Mouse (Mus musculus) forebrain, postnatal 0 days (tissue): ENCODE measurements around the gene Peg3. TPM values are rescaled to one million over a fixed set of nuclear protein-coding genes. Genes with fewer than 3 reads are reported as not detected.

Experiments
- ATAC-seq: fragments of 200-750 bp; cut with Nextera tagmentation; 2 replicates; pipeline ENCODE4 v1.8.0; 2017; ENCODE audit warnings: mild to moderate bottlenecking, moderate library complexity
- DNase-seq: peaks from one replicate; pipeline ENCODE4 v3.0.0-alpha.2; 2015
- H3K27ac ChIP-seq: fragments of 300-500 bp; sonication (generic); 2 replicates; pipeline ENCODE4 v1.5.1; 2014; ENCODE audit warnings: low read depth, mild to moderate bottlenecking, antibody characterized with exemption, low read length, moderate library complexity, mixed read lengths
- H3K27me3 ChIP-seq: fragments of 300-500 bp; sonication (generic); 2 replicates; pipeline ENCODE4 v1.6.1; 2014; ENCODE audit warnings: mild to moderate bottlenecking, low read length, mixed read lengths; ENCODE audit not compliant: insufficient read depth
- H3K36me3 ChIP-seq: fragments of 300-500 bp; sonication (generic); 2 replicates; pipeline ENCODE4 v1.6.1; 2014; ENCODE audit warnings: mild to moderate bottlenecking, moderate library complexity; ENCODE audit not compliant: insufficient read depth
- H3K4me1 ChIP-seq: fragments of 300-500 bp; sonication (generic); 2 replicates; pipeline ENCODE4 v1.6.1; 2014; ENCODE audit warnings: antibody characterized with exemption; ENCODE audit not compliant: insufficient read depth
- H3K4me2 ChIP-seq: fragments of 300-500 bp; sonication (generic); 2 replicates; pipeline ENCODE4 v1.6.1; 2014; ENCODE audit warnings: low read depth, mild to moderate bottlenecking, moderate library complexity
- H3K4me3 ChIP-seq: fragments of 300-500 bp; sonication (generic); 2 replicates; pipeline ENCODE4 v1.5.1; 2014; ENCODE audit warnings: low read depth, low read length, mixed read lengths
- H3K9ac ChIP-seq: fragments of 300-500 bp; sonication (generic); 2 replicates; pipeline ENCODE4 v1.6.1; 2014; ENCODE audit warnings: mild to moderate bottlenecking
- H3K9me3 ChIP-seq: fragments of 300-500 bp; sonication (generic); 2 replicates; pipeline ENCODE4 v1.6.1; 2016; ENCODE audit warnings: low read length
- CTCF ChIP-seq: sonication (generic); IDR thresholded peaks from 2 replicates; pipeline ENCODE4 v1.5.1; 2016; ENCODE audit warnings: antibody characterized with exemption, control low read depth, low read depth
- WGBS: fragments of 180-500 bp; shearing (Covaris S2); extraction: QIAGEN DNeasy Blood & Tissue Kit; methylation state at CpG from one replicate; pipeline ENCODE4 v1.1.7; 2014; 5-methylcytosine and 5-hydroxymethylcytosine counted together
- polyA plus RNA-seq: library from polyadenylated mRNA; unstranded; fragments of >200 nt; fragmentation: Nextera tagmentation; extraction: Ambion mirVana; gene quantifications from 2 replicates; pipeline ENCODE4 v1.2.1, GENCODE M21; 2015
- total RNA-seq: library from RNA; depleted of rRNA; stranded (reverse); fragments of >200 nt; gene quantifications from 2 replicates; pipeline ENCODE4 v1.2.3, GENCODE M21; 2014; rRNA removed

Peg3 gene
- total and polyA plus RNA-seq, 2 experiments from 2014 or later, result 43.7 to 139 TPM

DNA sequence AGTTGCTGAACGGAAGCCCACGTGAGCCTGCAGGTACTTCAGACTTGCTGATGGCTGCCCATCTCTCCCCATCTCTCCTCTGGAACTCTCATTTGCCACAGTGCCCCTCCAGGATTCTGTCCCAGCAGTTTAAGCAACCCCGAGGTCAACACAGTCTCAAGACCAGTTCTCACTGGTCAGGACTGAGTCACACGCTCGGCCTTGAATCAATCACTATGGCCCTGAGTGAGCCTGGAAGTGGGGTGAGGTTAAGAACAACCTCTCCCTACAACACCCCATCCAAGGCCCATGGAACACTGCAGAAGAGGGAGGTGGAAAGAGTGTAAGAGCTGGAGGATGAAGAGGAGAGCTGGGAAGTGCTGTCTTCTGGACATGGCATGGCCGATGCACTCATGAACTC is 44.7 kb downstream of the Peg3 start:
- 94% methylated on average over 6 of the region's 6 CpGs for WGBS
- Histone ChIP-seq H3K9me3 (no peaks in the 10 kb centered on the region), H3K27ac (no peak overlapping the region), H3K27me3 (no peaks in the 10 kb centered on the region), H3K4me1 (no peaks in the 10 kb centered on the region), H3K36me3 (no peaks in the 10 kb centered on the region), H3K4me2 (no peak overlapping the region), H3K4me3 (no peak overlapping the region), H3K9ac (no peak overlapping the region)
- DNase-seq (no peak), ATAC-seq (no peak)
- TF ChIP-seq CTCF, result no peak

DNA sequence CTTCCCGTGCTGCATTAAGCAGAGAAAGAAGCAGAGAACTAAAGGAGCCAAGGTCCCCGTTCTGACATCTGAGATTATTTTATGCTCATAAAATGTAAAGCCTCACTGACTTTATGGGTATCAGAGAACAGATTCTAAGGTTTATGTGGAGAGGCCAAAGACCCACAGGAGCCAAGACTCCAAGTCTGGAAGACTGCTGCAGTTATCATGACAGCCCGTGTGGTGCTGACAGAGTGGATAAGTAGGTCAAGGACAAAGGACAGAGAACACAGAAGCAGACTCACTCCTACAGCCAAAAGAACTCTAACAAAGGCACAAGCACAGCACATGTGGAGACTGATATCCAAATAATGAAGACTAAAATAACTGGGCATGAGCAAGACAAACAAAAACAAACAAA is 63.5 kb downstream of the Peg3 start:
- Histone ChIP-seq H3K9ac (no peak overlapping the region), H3K4me1 (no peaks in the 10 kb centered on the region), H3K27me3 (no peaks in the 10 kb centered on the region), H3K36me3 (no peaks in the 10 kb centered on the region), H3K27ac (no peak overlapping the region), H3K9me3 (no peaks in the 10 kb centered on the region), H3K4me3 (no peak overlapping the region), H3K4me2 (no peak overlapping the region)
- TF ChIP-seq CTCF, result no peak
- DNase-seq (no peak), ATAC-seq (no peak)
- WGBS, result 74% methylated on average over 3 of the region's 3 CpGs

DNA sequence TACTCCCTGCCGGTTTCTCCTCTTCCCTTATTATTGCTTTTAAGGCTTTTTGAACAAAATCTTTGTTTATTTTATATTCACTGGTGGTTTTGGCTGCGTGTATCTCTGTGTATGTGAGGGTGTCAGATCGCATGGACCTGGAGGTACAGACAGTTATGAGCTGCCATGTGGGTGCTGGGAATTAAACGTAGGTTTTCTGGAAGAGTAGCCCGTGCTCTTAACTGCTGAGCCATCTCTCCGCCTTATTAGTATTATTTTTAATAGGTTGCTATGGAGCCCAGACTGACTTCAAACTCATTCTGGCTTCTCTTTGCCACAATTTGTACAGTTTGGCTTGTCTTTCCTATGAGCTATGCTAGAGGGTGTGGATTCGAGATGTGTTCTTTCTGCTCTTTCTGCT is 66.8 kb downstream of the Peg3 start:
- Histone ChIP-seq H3K9ac (no peak overlapping the region), H3K27ac (no peak overlapping the region), H3K9me3 (no peaks in the 10 kb centered on the region), H3K27me3 (no peaks in the 10 kb centered on the region), H3K4me1 (no peaks in the 10 kb centered on the region), H3K4me2 (no peak overlapping the region), H3K4me3 (no peak overlapping the region), H3K36me3 (no peaks in the 10 kb centered on the region)
- no peak for DNase-seq
- no peak for TF ChIP-seq CTCF
- WGBS, result 79% methylated on average over 7 of the region's 7 CpGs
- no peak for ATAC-seq

DNA sequence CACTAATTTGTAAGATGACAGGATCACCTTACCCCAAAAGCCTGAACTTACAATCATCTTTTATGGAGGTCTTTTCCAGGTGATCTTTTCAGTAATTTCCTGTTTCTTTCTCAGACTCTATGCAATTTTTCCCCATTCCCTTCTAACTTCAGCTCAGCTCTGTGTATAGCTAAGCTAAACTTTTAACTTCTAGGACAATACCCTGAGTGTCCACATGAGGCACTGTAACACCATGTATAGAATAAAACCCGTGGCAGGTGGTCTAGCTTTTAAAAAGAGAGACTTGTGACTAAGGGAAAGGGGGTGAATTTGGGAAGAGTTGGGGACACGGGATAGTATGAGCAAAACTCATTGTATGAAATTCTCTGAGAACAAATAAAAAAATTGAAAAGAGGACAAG is 70.6 kb downstream of the Peg3 start:
- WGBS, result 11% methylated on average over 2 of the region's 2 CpGs
- Histone ChIP-seq H3K9me3 (no peaks in the 10 kb centered on the region), H3K4me3 (no peak overlapping the region), H3K27ac (no peak overlapping the region), H3K27me3 (no peaks in the 10 kb centered on the region), H3K9ac (no peak overlapping the region), H3K36me3 (no peaks in the 10 kb centered on the region), H3K4me1 (no peaks in the 10 kb centered on the region), H3K4me2 (no peak overlapping the region)
- ATAC-seq (peak; percentile 68), DNase-seq (peak; percentile 82)
- peak; percentile 77 for TF ChIP-seq CTCF

DNA sequence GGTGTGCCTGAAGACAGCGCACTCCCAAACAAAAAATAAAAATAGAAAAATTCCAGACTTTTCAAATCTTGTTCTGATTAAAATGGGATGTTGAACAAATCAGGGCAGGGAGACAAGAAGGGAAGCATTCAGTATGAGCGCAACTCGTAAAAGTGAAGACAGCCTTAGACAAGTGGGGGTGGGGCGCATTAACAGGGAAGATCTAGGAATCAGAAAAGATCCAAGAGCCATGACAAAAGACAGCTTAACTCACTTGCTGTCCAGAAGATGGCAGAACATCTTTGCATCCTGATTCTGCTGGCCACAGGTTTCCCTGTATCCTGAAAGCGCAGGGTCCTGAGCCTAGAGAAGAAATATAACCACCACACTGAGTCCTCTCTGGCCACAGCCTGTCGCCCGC is 71.6 kb downstream of the Peg3 start:
- no peaks in the 10 kb centered on the region for H3K27me3 ChIP-seq
- no peaks in the 10 kb centered on the region for H3K36me3 ChIP-seq
- H3K4me1 ChIP-seq, result no peaks in the 10 kb centered on the region
- WGBS, result 96% methylated on average over 7 of the region's 7 CpGs
- no peak overlapping the region for H3K4me2 ChIP-seq
- TF ChIP-seq CTCF, result no peak
- no peak for ATAC-seq
- no peak overlapping the region for H3K27ac ChIP-seq
- no peak overlapping the region for H3K4me3 ChIP-seq
- no peak overlapping the region for H3K9ac ChIP-seq
- H3K9me3 ChIP-seq, result no peaks in the 10 kb centered on the region
- no peak for DNase-seq

Other genes starting within 250 kb of the Peg3 start
- gene Olfr5, start 243.5 kb downstream of the Peg3 start, total RNA-seq, result not detected in 2 replicates
- not detected in 2 replicates for gene Olfr5, start 243.5 kb downstream of the Peg3 start, polyA plus RNA-seq
- gene Olfr1347, start 230.7 kb downstream of the Peg3 start, total RNA-seq, result not detected in 2 replicates
- gene Olfr1347, start 230.7 kb downstream of the Peg3 start, polyA plus RNA-seq, result not detected in 2 replicates
- gene Olfr1348, start 221.7 kb downstream of the Peg3 start, total RNA-seq, result not detected in 2 replicates
- not detected in 2 replicates for gene Olfr1348, start 221.7 kb downstream of the Peg3 start, polyA plus RNA-seq
- not detected in 2 replicates for gene Olfr1349, start 207.5 kb downstream of the Peg3 start, total RNA-seq
- not detected in 2 replicates for gene Olfr1349, start 207.5 kb downstream of the Peg3 start, polyA plus RNA-seq
- gene Olfr1350, start 165.6 kb downstream of the Peg3 start, total RNA-seq, result not detected in 2 replicates
- gene Olfr1350, start 165.6 kb downstream of the Peg3 start, polyA plus RNA-seq, result not detected in 2 replicates
- 20.5 and 29.1 TPM in 2 replicates for gene Zim1, start 34.0 kb downstream of the Peg3 start, total RNA-seq
- gene Zim1, start 34.0 kb downstream of the Peg3 start, polyA plus RNA-seq, result 2.6 and 4.7 TPM in 2 replicates
- 61.8 and 97.8 TPM in 2 replicates for gene Usp29, start 147 bp upstream of the Peg3 start, total RNA-seq
- 10.8 and 21.9 TPM in 2 replicates for gene Usp29, start 147 bp upstream of the Peg3 start, polyA plus RNA-seq